Mouse (Mus musculus): ENCODE results near the gene Ugt1a7c. TPM values are rescaled to one million over a fixed set of nuclear protein-coding genes. Genes with fewer than 3 reads are reported as not detected.

Gene Ugt1a7c
- polyA plus RNA-seq, 1 experiment from 2014 or later: 1.2 TPM

- Histone ChIP-seq H3K36me3 (no peaks in the 10 kb centered on the region), H3K9ac (no peak overlapping the region), H3K27ac (no peak overlapping the region), H3K4me3 (no peak overlapping the region), H3K4me1 (no peaks in the 10 kb centered on the region), H3K9me3 (replicated peaks) (peaks cover 88% of the 10 kb centered on the region), H3K27me3 (replicated peaks) (no peaks in the 10 kb centered on the region), H3K4me2 (no peak overlapping the region)
- no peak for ATAC-seq
- 63% methylated on average over 5 of the region's 5 CpGs for WGBS (ENCODE audit: insufficient replicate concordance)
Observed at GRCm38 (mm10) chr1:88237311-88237710, 142.4 kb downstream of the Ugt1a7c start.

- Histone ChIP-seq H3K4me2 (no peak overlapping the region), H3K36me3 (no peaks in the 10 kb centered on the region), H3K9me3 (replicated peaks) (peaks cover 88% of the 10 kb centered on the region), H3K9ac (no peak overlapping the region), H3K27me3 (replicated peaks) (no peaks in the 10 kb centered on the region), H3K4me1 (no peaks in the 10 kb centered on the region), H3K27ac (no peak overlapping the region), H3K4me3 (no peak overlapping the region)
- ATAC-seq: no peak
- 61% methylated on average over 6 of the region's 6 CpGs for WGBS (ENCODE audit: insufficient replicate concordance)
Observed at GRCm38 (mm10) chr1:88238771-88239170, 143.9 kb downstream of the Ugt1a7c start.

GRCm38 (mm10) chr1:88240072-88240471 lies 145.2 kb downstream of the Ugt1a7c start:
- 60% methylated on average over 5 of the region's 5 CpGs for WGBS (ENCODE audit: insufficient replicate concordance)
- H3K27ac ChIP-seq: no peak overlapping the region
- peaks cover 86% of the 10 kb centered on the region for H3K9me3 ChIP-seq (replicated peaks)
- H3K4me3 ChIP-seq: no peak overlapping the region
- H3K36me3 ChIP-seq: no peaks in the 10 kb centered on the region
- H3K27me3 ChIP-seq (replicated peaks): no peaks in the 10 kb centered on the region
- no peaks in the 10 kb centered on the region for H3K4me1 ChIP-seq
- no peak for ATAC-seq
- H3K9ac ChIP-seq: no peak overlapping the region
- H3K4me2 ChIP-seq: no peak overlapping the region

GRCm38 (mm10) chr1:88240579-88240978 lies 145.7 kb downstream of the Ugt1a7c start:
- ATAC-seq: 0 out of 2 replicates have a peak, but pooled peaks have one; percentile 1
- peaks cover 86% of the 10 kb centered on the region for H3K9me3 ChIP-seq (replicated peaks)

GRCm38 (mm10) chr1:88243861-88244260 lies 149.0 kb downstream of the Ugt1a7c start:
- no peak for ATAC-seq
- Histone ChIP-seq H3K4me3 (no peak overlapping the region), H3K4me1 (no peaks in the 10 kb centered on the region), H3K36me3 (no peaks in the 10 kb centered on the region), H3K27ac (no peak overlapping the region), H3K9ac (no peak overlapping the region), H3K27me3 (replicated peaks) (no peaks in the 10 kb centered on the region), H3K4me2 (no peak overlapping the region), H3K9me3 (replicated peaks) (peaks cover 88% of the 10 kb centered on the region)
- 47% methylated on average over 5 of the region's 5 CpGs for WGBS (ENCODE audit: insufficient replicate concordance)

More at GRCm38 (mm10) chr1:88240579-88240978, 145.7 kb downstream of the Ugt1a7c start:
- Histone ChIP-seq H3K36me3 (no peaks in the 10 kb centered on the region), H3K27ac (no peak overlapping the region), H3K4me3 (no peak overlapping the region), H3K9ac (no peak overlapping the region), H3K4me1 (no peaks in the 10 kb centered on the region), H3K27me3 (replicated peaks) (no peaks in the 10 kb centered on the region), H3K4me2 (no peak overlapping the region)
- WGBS (ENCODE audit: insufficient replicate concordance): 50% methylated on average over 4 of the region's 4 CpGs

- H3K4me3 ChIP-seq: no peak overlapping the region
- no peaks in the 10 kb centered on the region for H3K27me3 ChIP-seq (replicated peaks)
- H3K36me3 ChIP-seq: no peaks in the 10 kb centered on the region
- H3K27ac ChIP-seq: no peak overlapping the region
- no peaks in the 10 kb centered on the region for H3K4me1 ChIP-seq
- no peak overlapping the region for H3K4me2 ChIP-seq
- no peak for ATAC-seq
- WGBS (ENCODE audit: insufficient replicate concordance): 61% methylated on average over 6 of the region's 6 CpGs
- no peak overlapping the region for H3K9ac ChIP-seq
- H3K9me3 ChIP-seq (replicated peaks): peaks cover 88% of the 10 kb centered on the region
Observed at GRCm38 (mm10) chr1:88245881-88246280, 151.0 kb downstream of the Ugt1a7c start.

GRCm38 (mm10) chr1:88246386-88246785 lies 151.5 kb downstream of the Ugt1a7c start:
- WGBS (ENCODE audit: insufficient replicate concordance): 37% methylated on average over 6 of the region's 6 CpGs
- Histone ChIP-seq H3K36me3 (no peaks in the 10 kb centered on the region), H3K27ac (no peak overlapping the region), H3K9ac (no peak overlapping the region), H3K27me3 (replicated peaks) (no peaks in the 10 kb centered on the region), H3K4me1 (no peaks in the 10 kb centered on the region), H3K4me3 (no peak overlapping the region), H3K9me3 (replicated peaks) (peaks cover 87% of the 10 kb centered on the region), H3K4me2 (no peak overlapping the region)
- ATAC-seq: no peak

- H3K4me1 ChIP-seq: no peaks in the 10 kb centered on the region
- 35% methylated on average over 2 of the region's 2 CpGs for WGBS (ENCODE audit: insufficient replicate concordance)
- H3K4me3 ChIP-seq: no peak overlapping the region
- H3K9ac ChIP-seq: no peak overlapping the region
- H3K4me2 ChIP-seq: no peak overlapping the region
- ATAC-seq: no peak
- no peaks in the 10 kb centered on the region for H3K27me3 ChIP-seq (replicated peaks)
- H3K27ac ChIP-seq: no peak overlapping the region
- peaks cover 86% of the 10 kb centered on the region for H3K9me3 ChIP-seq (replicated peaks)
- H3K36me3 ChIP-seq: no peaks in the 10 kb centered on the region
Observed at GRCm38 (mm10) chr1:88247660-88248059, 152.8 kb downstream of the Ugt1a7c start.

GRCm38 (mm10) chr1:88248658-88249057 lies 153.8 kb downstream of the Ugt1a7c start:
- H3K9ac ChIP-seq: no peak overlapping the region
- H3K27ac ChIP-seq: no peak overlapping the region
- H3K4me1 ChIP-seq: no peaks in the 10 kb centered on the region
- no peak overlapping the region for H3K4me2 ChIP-seq
- H3K4me3 ChIP-seq: no peak overlapping the region
- H3K36me3 ChIP-seq: no peaks in the 10 kb centered on the region
- peaks cover 82% of the 10 kb centered on the region for H3K9me3 ChIP-seq (replicated peaks)
- ATAC-seq: no peak
- WGBS (ENCODE audit: insufficient replicate concordance): 53% methylated on average over 4 of the region's 4 CpGs
- H3K27me3 ChIP-seq (replicated peaks): no peaks in the 10 kb centered on the region

GRCm38 (mm10) chr1:88249596-88249995 lies 154.7 kb downstream of the Ugt1a7c start:
- H3K9ac ChIP-seq: no peak overlapping the region
- ATAC-seq: no peak
- H3K9me3 ChIP-seq (replicated peaks): peaks cover 79% of the 10 kb centered on the region

GRCm38 (mm10) chr1:88250023-88250422 lies 155.2 kb downstream of the Ugt1a7c start:
- 62% methylated on average over 5 of the region's 5 CpGs for WGBS (ENCODE audit: insufficient replicate concordance)
- Histone ChIP-seq H3K4me2 (no peak overlapping the region), H3K9me3 (replicated peaks) (peaks cover 79% of the 10 kb centered on the region), H3K4me1 (no peaks in the 10 kb centered on the region), H3K9ac (no peak overlapping the region), H3K27me3 (replicated peaks) (no peaks in the 10 kb centered on the region), H3K27ac (no peak overlapping the region), H3K4me3 (no peak overlapping the region), H3K36me3 (no peaks in the 10 kb centered on the region)
- no peak for ATAC-seq

More at GRCm38 (mm10) chr1:88249596-88249995, 154.7 kb downstream of the Ugt1a7c start:
- Histone ChIP-seq H3K36me3 (no peaks in the 10 kb centered on the region), H3K27me3 (replicated peaks) (no peaks in the 10 kb centered on the region), H3K27ac (no peak overlapping the region), H3K4me2 (no peak overlapping the region), H3K4me1 (no peaks in the 10 kb centered on the region), H3K4me3 (no peak overlapping the region)
- WGBS (ENCODE audit: insufficient replicate concordance): 63% methylated on average over 7 of the region's 7 CpGs

- H3K27ac ChIP-seq: no peak overlapping the region
Observed at GRCm38 (mm10) chr1:88253106-88253505, 158.2 kb downstream of the Ugt1a7c start.

GRCm38 (mm10) chr1:88253540-88253939 lies 158.7 kb downstream of the Ugt1a7c start:
- no peaks in the 10 kb centered on the region for H3K27me3 ChIP-seq (replicated peaks)
- no peak for ATAC-seq

More at GRCm38 (mm10) chr1:88253106-88253505, 158.2 kb downstream of the Ugt1a7c start:
- H3K4me2 ChIP-seq: no peak overlapping the region
- no peaks in the 10 kb centered on the region for H3K36me3 ChIP-seq
- H3K4me3 ChIP-seq: no peak overlapping the region
- peaks cover 68% of the 10 kb centered on the region for H3K9me3 ChIP-seq (replicated peaks)
- no peaks in the 10 kb centered on the region for H3K4me1 ChIP-seq
- H3K27me3 ChIP-seq (replicated peaks): no peaks in the 10 kb centered on the region
- no peak overlapping the region for H3K9ac ChIP-seq
- 60% methylated on average over 8 of the region's 8 CpGs for WGBS (ENCODE audit: insufficient replicate concordance)
- ATAC-seq: peak; percentile 7; the same call in 1 of the 2 replicates

More at GRCm38 (mm10) chr1:88253540-88253939, 158.7 kb downstream of the Ugt1a7c start:
- Histone ChIP-seq H3K4me3 (no peak overlapping the region), H3K36me3 (no peaks in the 10 kb centered on the region), H3K9ac (no peak overlapping the region), H3K4me1 (no peaks in the 10 kb centered on the region), H3K27ac (no peak overlapping the region), H3K4me2 (no peak overlapping the region), H3K9me3 (replicated peaks) (peaks cover 64% of the 10 kb centered on the region)
- WGBS (ENCODE audit: insufficient replicate concordance): 58% methylated on average over 6 of the region's 6 CpGs

Data from liver, embryonic 12.5 days (tissue).